Mouse (Mus musculus): ENCODE data around the gene Git1.
A peak's percentile ranks its signal among the peaks of the same experiment; 100 is the strongest.

Git1 gene

DNA sequence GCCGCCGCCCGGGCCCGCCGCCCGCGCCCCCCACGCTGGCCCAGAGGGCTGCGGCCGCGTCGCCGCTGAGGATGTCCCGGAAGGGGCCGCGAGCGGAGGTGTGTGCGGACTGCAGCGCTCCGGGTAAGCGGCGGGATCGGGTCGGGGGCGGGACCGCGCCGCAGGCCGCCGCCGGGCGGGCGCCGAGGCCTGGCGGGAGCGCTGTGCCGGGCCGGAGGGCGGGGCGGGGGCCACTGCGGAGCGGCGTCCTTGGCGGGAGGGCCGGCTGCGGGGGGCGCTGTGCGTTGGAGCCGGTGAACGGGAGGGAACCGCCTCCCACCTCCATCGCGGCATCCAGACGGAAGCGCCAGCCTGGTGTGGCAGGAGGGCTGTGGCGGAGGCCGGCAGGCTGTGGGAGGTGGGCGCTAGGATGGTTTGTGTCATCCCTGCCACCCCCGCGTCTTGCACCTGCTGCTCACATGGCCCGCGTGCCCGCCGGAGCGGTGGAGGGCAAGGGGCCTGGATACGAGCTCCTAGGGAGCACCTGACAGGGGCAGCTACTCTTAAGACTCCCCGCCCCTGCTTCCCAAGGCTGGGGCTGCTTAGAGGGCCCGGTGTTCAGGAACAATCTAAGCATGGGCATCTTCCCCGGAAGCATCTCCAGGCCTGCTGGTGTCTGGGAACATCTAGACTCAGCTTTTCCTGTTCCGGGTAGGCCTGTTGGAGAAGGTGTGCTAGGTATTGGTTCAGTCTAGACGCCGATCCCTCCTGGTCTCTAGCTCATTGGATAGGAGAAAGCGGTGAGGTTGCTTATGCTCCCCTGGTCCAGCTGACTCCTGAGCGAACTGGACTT is at the start of gene Git1:
TSS of gene Git1 (plus strand) at position 51 of the 832 bp plus-strand sequence.
- peak; percentile 40 for DNase-seq (ENCODE audit: low spot score)

DNA sequence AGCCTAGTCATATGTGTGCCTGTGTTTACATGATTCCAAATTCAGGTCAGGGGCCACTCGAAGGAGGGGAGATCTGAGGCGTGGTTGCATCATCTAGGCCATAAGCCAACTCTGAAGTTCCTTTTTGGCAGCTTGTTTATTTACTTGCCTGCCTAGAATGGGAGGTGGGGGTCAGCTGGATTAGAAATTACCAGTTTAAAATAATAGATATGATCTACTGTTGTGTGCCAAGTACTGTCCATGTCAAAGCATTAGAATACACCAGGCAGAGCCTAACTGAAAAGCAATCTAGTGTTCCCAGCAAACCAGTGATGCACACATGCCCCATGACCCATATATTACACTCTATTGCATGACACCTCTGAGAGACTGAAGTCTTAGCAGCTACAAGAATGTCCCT is 48.4 kb upstream of the Git1 start:
- no peak for DNase-seq (ENCODE audit: low spot score)

DNA sequence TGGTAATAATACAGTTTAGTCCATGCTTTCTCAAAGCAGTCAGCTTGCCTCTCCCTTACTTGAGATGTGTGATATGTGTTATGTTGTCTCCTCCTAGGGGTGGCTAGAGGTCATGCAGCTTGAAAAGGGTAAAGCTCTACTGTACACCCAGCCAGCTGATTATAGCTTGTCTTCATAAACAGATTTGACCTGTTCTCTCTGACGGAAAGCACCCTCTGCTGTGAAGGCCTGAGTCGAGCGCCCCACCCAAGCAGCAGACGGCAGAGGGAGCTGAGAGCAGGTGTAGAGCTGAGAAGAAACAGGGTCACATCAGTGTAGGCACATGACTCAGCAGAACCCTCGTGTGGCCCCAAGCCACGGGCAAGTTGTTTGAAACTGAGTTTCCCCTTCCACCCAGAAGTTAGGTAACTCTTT is 46.7 kb upstream of the Git1 start:
- peak; percentile 66 for DNase-seq (ENCODE audit: low spot score)

DNA sequence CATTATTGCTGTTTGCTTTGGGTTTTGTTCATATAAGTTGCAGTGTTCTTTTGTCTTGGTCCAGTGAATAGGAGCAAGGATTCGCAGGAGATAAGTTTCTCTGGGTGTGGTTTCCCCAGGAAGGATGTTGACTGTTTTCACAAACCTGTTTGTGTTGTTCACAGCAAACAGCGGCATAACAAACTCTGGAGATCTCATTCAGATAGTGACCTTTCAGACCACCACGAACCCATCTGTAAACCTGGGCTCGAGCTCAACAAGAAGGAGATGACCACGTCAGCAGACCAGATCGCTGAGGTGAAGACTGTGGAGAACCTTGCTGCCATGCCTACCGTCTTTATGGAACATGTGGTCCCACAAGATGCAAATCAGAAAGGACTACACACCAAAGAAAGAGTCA is 44.1 kb upstream of the Git1 start:
- DNase-seq (ENCODE audit: low spot score): no peak

DNA sequence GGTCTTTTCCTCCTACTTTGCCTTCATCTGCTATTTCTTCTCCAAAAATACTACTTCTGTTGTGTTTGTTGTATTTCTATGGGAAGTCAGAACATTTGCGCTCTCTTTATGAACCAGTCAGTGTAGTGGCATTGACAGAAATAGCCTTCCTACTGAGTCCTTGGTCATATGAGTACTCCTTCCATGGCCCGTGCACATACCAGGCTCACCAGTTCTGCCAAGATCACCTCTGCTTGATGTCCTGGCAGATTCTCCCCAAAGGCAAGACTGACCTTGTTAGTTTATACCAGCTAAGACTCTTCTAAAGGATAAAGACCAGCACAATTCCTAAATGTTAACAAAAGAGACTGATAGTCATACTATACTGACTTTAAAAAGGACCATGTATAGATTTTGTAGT is 41.7 kb upstream of the Git1 start:
- no peak for DNase-seq (ENCODE audit: low spot score)

DNA sequence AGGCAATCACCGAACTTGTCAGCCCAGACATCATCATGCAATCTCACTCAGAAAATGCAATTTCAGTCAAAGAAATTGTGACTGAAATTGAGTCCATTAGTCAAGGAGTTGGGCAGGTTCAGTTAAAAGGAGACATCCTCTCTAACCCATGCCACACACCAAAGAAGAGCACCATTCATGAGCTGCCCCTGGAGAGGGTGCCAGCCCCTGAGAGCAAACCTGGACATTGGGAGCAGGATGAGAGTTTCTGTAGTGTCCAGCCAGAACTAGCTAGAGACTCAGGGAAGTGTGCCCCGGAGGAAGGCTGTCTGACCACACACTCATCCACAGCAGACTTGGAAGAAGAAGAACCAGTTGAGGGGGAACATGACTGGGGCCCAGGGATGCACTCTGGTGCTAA is 40.0 kb upstream of the Git1 start:
- DNase-seq (ENCODE audit: low spot score): no peak

DNA sequence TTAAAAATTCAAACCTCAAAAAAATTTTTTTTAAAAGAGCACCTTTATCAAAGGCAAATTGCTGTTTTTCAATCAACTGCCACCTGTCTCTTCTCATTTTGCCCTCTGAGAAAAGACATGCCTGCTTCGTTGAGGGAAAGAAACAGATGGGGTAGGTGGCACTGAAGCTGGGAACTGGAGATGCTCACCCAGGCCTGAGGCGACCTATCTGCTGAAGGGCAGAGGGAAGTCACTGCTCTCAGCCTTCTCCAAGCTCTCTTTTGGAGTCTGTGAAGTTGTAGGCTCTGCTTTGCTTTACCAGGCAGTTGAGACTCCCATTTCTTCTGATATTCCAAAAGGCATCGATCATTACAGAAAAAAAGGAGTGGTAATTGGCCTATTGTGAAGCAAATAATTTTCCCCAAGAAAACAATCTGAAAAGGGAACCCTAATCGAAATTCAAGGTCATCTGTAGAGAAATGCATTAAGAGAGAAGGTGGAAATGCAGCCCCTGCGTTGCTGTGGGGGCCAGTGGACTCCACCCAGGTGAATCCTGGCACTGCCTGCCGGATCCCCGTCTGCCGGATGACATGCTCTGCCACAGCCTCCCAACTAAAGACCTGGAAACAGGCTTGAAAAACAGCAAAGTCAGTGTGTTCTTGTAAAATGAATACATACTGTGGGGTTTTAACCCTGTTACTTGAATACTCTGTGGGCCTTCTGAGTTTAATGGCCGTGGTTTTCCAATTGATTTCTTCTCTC is 37.4 kb upstream of the Git1 start:
- no peak for DNase-seq (ENCODE audit: low spot score)

DNA sequence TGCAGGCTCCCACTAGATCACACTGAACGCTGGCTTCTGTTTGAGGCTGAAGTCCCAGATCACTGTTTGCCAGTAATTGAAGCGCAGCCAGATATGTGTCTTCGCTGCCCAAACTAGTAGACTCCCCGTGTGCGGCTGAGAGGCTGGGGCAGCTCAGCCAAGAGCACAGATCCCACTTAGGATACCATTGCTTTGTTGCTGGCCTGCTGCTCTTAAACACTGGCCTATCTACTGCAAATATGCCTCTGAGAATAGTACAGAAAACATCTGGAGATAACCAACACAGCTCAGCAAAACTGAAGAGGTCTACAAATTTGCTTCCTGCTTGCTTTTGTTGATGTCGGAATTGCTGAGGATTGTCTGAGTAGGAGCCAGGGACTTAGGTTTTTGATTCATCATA is 36.5 kb upstream of the Git1 start:
- DNase-seq (ENCODE audit: low spot score): no peak

DNA sequence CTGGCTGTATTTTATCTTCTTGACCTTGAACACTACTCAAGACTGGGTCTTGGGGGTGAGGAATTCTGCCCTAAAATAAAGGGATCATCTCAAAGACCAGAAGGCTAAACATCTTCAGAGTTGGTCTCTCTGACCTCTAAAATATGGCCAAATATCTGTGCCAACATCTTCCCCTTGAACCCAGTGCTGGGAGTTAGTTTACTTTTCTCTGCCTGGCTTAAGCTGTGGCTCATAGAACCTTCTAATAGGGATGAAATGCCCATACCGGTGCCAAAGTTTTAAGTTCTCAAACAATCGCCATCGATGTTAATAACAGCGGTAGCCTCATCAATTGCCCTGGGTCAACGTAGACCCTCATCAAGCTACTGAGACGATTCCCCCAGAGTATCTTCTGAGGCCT is 31.5 kb upstream of the Git1 start:
- DNase-seq (ENCODE audit: low spot score): no peak

DNA sequence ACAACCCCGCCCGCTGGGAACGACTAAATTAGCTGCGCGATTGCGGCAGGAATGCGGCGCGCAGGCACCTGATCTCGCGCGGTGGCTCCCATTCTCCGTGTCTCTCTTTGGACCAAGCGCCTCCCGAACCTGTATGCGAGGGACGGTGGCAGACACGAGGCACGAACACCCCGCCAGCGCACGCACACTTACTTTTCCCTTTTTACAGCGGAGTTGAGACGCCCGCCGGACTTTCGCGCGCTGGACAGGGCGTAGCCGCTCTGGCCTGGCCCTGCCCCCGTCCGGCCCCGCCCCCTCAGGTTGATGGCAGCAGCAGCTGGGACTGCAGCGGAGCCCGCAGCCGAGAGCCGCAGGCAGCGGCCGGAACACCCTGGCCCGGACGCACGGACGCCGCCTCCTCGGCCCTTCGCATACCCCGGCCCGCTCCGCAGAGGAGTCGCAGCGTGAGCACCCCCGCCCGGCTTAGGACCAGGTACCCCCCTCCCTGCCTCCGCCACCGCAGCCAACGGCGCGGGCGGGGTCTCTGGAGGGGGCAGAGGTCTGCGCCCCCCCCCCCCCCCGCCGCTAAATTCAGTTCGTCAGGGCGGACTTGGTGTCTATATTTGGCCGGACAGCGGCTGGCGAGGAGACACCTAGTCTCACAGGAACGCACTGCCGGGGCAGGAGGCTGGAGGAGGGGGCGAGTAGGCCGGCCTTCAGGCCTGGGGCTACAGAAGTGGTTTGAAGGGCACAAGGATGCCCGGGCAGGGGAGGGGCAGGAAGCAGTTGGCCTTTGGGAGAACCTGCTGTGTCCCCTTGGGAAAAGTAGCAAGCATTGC is 30.9 kb upstream of the Git1 start, which contains the start of gene Coro6:
TSS of gene Coro6 (plus strand) at position 129 of the 818 bp plus-strand sequence.
- peak; percentile 74 for DNase-seq (ENCODE audit: low spot score)

DNA sequence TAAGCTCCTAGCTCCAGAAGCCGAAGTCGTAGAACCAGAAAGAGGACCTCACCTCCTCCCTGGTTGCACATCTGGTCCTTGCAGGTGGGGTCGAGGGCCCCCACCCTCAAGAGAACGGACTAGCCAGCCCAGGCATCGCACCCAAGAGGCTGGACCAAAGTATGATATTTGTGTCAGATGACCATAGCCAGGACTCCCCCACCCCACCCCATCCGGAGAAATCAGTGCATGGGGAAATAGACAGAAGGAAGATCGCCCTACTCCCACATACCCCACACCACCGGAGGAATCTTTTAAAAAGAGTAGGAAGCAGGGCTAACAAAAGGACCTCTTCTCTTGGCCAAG is 30.3 kb upstream of the Git1 start:
- DNase-seq (ENCODE audit: low spot score): no peak

DNA sequence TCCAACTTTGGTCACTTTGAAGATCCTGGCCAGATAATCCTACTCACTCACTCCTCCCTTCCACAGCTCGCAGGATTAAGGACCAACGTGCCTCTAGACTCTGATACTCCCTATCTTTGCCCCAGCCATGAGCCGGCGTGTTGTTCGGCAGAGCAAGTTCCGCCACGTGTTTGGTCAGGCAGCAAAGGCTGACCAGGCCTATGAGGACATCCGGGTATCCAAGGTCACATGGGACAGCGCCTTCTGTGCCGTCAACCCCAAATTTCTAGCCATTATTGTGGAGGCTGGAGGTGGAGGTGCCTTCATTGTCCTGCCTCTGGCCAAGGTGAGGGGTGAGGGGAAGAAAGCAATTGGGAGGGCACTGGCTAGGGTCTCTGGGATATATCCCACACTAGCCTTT is 29.6 kb upstream of the Git1 start:
- DNase-seq (ENCODE audit: low spot score): no peak

DNA sequence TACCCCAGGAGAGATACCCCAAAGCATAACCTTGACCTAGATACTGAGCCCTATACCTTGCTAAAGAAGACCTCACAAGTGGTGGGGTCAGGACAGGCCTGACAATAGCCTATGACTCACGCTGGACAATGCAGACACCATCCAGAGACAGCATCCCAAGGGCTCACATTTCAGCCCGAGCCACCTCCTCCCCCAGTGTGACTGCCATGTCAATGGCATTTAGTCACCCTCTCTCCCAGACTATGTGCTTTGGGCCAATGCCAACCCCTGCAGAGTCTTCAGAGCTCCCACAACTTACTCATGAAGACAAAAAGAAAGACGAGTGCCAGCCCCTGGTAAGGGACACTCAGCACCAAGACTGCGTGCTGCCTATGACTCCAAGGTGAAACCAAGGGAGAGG is 28.7 kb upstream of the Git1 start:
- DNase-seq (ENCODE audit: low spot score): no peak

DNA sequence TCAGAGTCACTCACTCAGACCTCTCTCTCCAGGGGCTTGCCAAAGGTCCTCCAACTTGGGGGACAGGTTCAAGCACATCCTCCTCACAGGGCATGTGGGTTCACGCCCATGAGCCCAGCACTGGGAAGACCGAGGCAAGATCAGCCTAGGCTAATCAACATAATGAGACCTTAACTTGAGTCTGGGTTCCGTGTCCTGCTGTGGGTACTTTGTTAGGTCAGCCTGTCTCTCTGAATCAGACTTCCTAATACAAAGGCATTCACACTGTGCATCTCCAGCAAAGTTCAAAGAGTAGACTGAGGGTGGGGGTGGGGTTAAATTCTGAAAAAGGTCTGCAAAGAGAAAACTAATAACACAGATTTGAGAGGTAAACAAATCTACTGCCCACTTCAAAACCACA is 28.3 kb upstream of the Git1 start:
- DNase-seq (ENCODE audit: low spot score): no peak

DNA sequence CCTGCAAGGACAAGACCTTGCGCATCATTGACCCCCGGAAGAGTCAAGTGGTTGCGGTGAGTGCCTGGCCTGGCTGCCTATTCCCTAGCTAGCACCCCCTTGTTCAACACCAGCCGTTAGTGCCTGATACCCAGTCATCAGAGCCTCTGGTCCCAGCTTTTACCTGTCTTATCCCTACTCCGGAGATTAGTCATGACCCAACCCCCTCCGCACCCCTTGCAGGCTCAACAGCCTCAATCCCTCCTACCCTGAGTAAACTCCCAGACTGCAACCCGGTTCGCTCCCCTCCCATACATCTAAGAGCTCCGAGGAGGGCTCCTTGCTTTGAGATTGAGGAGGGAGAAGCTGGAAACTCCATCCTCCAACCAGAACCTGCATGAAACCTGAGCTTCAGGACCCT is 26.8 kb upstream of the Git1 start:
- no peak for DNase-seq (ENCODE audit: low spot score)

DNA sequence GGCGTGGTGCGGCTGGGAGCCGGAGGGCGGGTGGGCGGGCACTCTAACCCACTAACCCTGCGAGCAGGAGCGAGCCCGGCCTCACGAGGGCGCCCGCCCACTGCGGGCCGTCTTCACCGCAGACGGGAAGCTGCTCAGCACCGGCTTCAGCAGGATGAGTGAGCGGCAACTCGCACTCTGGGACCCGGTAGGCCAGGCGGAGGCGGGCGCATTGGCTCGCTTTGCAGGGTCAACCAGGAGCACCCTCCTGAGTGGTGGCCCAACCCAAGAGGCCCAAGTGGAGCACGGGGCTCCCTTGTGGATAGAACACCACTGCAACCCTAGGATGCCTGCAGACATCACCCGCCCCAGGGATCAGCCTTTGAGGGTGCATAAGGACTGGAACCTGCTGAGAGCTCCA is 26.2 kb upstream of the Git1 start:
- peak; percentile 62 for DNase-seq (ENCODE audit: low spot score)

DNA sequence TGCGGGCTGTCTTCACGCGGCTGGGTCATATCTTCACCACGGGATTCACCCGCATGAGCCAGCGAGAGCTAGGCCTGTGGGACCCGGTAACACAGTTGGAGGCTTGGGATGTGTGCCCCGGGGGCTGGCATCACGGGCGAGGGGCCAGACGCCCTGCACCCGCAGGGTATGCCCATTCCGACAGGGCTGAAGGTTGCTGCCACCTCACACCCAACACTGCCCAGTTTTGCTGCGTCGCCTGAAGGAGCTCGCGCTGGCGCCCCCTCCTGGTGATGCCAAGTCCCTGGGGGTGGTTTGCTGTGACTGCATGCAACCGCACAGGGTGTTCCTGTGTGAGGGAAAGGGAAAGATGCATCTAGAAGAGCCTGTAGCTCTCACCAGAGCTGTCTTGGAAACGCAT is 25.6 kb upstream of the Git1 start:
- peak; percentile 74 for DNase-seq (ENCODE audit: low spot score)

DNA sequence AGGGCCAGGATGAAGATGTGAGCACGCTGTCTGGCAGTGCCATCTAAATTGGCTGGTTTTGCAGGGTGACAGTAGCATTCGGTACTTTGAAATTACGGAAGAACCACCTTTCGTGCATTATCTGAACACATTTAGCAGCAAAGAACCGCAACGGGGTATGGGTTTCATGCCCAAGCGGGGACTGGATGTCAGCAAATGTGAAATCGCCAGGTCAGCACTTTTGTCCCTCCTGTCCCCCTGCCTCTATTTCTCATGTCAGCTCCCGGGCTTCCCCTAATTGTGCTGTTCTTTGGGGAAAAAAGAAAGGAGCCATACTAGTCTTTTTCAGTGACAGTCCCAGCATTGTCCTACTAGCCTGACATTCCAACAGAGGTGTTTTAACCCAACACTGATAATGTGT is 25.0 kb upstream of the Git1 start:
- no peak for DNase-seq (ENCODE audit: low spot score)

DNA sequence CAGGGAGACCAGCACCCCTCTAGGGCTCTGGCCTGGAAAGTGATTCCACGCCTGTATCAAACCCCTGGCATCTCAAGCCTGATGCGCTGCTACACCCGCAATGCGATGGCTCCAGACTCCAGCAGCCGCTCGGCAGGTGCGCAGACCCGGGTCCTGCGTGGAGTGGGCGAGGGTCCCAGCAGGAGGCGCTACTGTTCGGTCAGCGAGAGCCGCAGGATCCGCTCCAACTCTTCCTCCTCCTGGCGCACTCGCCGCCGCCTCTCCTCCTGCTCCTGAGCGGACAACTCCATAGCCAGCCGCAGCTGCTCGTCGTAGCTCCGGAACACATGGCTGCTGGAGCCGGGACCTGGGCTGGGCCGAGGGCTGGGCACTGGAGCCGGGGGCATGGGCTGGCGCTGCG is 22.0 kb upstream of the Git1 start:
- DNase-seq (ENCODE audit: low spot score): no peak

DNA sequence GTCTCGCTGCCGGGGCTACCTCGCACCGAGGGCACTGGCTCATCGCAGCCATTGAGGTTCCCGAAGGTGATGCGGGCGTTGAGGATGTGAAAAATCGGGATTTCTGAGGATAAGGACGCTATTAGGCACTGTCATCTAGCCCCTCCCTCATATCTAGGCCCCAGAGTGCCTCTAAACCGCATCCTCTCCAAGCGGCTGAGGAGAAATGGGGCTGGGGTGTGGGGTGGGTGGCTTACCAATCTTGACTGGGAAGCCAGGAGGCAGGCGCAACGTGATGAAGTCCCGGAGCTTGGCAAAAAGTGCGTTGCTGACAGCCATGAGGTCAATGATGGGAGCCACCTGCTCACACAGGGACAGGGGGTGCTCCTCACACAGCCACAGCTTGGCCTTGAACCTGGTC is 20.6 kb upstream of the Git1 start:
- no peak for DNase-seq (ENCODE audit: low spot score)

DNA sequence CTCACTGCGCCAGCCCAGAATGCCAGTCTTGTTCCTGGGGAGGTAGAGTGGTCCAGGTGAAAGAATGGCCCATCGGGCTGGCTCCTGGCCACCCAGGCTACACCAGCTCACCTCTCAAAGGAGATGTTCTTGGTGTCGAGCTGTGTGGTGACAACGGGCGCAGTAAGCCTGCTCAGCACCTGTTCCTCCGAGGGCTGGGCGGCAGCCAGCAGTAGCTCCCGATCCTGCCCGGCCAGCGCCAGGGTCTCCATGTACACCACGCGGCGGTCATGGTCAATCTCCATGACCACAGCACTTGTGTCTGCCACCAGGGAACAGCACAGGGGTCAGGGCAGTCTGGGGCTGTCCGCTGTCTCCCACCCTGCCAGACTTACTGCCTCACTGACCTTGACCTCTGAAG is 17.1 kb upstream of the Git1 start:
- no peak for DNase-seq (ENCODE audit: low spot score)

DNA sequence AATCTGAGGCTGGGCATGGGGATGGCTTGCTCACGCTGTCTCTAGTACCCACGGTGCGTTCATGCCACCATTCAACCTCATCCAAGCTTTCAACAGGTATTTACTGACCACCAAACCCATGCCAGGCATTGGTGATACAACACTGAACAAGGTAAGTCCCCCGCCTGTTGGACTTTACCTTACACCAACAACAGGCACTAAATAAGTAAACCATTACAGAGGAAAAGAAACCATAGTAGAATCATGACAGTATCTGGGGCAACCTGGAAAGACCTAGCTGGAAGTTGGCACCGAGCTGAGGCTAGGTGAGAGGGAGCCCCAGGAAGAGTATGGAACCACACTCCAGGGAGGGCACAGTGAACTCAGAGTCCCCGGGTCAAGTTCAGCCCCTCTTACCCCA is 16.5 kb upstream of the Git1 start:
- no peak for DNase-seq (ENCODE audit: low spot score)

DNA sequence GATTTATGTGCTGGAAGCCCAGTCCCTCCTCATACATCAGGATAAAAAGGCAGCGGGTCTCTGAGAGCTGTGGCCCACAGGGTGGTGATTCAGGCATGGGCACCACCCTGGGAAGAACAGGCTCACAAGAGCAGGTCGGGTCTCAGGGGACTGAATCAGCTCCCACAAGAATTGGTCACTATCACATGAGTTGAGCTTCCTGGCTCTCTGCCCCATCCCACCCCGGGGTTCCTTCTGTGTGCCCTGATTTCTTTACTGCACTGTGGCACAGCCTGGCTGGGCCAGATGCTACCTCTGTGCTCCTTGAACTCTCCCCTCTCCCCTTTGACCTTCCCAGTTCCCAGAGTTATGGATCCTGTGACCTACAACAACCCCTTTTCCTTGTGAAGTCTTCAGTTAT is 10.3 kb upstream of the Git1 start:
- DNase-seq (ENCODE audit: low spot score): no peak

Measured in embryo, embryonic 10 days (tissue).